Mouse (Mus musculus) gastrocnemius, postnatal 10 days (tissue): ENCODE data around the gene Pced1b. TPM values are rescaled to one million over a fixed set of nuclear protein-coding genes. Genes with fewer than 3 reads are reported as not detected.

Source experiments
- DNase-seq: peaks from one replicate; pipeline ENCODE4 v3.0.0; 2021; ENCODE audit warnings: mixed read lengths
- total RNA-seq, 2 experiments: library from RNA; stranded (reverse); gene quantifications; 2 replicates each; pipeline ENCODE4 v1.2.3; 2021

Pced1b gene
- total RNA-seq, 2 experiments from 2014 or later, result 4.3 to 5.6 TPM

DNA sequence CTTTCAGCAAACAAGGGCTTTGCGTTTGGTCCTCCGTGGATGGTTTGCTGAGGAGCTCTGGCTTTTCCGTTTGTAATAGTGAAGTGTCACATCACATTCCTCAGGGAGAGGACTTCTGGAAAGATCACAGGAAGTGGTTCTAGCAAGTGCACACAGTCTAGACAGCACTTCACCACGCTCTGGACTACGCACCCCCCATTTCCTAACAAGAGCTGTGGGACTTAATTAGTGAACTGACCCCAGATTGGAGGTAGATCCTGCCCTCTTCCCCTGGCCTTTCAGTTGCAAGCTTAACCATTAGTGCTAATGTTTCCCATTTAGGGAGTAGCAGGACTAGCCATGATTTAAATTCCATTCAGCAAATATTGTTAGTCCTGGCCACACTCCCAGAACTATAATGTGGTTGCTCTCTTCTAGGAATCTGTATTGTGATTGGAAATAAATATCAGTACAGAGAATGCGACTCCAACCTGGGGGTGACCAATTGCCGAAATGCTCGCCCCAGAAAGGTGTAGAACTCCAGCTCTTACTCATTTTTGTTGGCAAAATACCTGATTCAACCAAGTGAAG lies 10.4 kb downstream of the Pced1b start:
- DNase-seq, result no peak

DNA sequence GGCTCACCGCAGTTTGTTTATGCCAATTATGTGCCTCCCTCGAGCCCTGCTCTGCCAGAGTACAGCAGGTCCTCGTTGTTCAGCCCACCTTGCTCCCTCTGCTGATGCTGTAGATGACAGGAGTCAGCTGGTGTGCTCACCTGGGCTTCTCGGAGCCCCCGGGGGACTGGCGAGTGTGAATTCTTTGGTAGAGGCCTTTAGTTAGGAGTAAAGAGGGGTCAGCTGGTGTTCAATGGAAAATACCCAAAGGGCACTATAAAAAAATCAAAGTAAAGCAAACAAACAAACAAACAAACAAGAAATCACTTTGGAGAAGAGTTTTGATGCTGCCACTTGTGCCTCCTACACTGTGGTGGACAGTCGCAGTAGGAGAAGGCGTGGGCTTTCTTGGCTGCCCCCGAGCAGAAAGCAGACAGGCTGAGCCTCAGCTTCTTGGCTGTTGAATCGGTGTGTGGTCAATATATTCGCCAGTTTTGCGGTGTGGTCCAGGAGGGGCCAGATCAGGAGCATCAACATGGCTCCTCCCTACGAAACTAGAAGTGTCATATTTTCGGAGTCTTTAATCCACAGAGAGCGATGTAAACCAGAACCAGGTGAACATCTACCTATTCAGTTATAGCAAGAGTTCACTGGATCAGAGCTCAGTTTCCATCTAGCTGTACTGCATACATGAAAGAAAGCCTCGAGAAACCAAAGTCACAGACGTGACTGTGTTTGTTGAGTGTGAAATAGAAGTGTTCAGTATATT lies 11.8 kb downstream of the Pced1b start:
- no peak for DNase-seq

DNA sequence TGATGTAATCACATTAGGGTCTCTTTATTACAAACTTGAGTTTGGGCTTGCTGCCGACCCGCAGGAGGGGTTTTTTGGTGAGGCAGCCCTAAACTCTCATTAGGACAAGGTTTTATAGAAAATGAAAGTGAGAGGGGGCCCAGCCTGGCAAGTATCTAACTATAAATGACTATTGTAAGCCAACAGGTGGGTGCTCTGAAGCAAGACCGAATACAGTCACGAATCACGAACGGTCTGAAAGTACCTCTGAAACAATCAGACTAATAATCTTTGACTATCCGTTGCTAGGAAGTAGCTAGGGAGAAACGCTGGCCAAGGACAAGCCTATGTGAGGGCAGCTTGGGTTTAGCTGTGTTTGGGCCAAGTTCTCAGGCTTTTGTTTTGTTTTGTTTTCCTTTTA lies 12.4 kb downstream of the Pced1b start:
- no peak for DNase-seq

DNA sequence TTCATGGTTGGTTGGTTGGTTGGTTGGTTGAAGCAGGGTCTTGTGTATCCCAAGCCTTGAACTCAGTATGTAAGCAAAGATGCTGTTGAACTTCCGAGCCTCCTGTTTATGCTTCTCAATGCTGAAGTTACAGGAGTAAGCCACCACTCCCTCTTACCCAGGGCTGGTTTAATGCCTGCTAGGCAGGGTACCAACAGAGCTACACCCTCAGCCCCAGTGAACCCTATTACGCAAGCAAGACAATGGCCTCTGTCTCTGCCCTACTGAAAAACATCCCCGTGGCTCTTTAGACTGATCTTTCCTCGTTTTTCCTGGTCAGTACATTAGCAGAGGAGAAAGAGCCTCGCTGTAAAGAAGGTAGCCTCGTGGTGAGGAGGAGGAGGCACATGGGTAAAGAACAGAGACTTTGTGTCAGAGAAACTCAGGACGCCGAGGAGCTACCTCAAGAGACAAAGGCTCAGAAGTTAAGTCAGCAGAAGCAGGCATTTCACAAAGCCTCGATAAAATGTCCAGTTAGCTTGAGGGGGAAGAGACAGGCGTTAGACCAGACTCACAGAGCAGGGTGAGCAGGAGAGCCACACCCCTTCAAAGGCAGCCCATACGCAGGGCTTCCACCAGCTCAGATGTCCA lies 13.2 kb downstream of the Pced1b start:
- no peak for DNase-seq

DNA sequence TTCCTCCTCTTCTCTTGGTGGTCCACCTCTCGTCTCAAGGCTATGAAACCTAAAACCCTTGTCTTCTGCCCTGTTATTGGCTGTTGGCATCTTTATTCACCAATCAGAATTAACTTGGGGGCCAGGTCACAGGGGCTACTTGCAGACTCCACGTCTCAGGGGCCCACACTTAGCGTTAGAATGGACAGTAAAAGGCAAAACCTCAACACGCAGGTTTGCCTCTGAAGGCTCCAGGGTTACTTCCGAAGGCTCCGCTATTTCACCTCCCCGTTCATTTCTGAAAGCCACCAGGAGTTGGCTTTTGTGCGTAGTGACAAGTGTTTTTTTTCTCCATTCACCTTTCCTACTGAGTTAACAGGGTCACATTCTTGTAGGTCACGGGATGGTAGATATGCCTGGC lies 15.3 kb downstream of the Pced1b start:
- DNase-seq, result no peak

DNA sequence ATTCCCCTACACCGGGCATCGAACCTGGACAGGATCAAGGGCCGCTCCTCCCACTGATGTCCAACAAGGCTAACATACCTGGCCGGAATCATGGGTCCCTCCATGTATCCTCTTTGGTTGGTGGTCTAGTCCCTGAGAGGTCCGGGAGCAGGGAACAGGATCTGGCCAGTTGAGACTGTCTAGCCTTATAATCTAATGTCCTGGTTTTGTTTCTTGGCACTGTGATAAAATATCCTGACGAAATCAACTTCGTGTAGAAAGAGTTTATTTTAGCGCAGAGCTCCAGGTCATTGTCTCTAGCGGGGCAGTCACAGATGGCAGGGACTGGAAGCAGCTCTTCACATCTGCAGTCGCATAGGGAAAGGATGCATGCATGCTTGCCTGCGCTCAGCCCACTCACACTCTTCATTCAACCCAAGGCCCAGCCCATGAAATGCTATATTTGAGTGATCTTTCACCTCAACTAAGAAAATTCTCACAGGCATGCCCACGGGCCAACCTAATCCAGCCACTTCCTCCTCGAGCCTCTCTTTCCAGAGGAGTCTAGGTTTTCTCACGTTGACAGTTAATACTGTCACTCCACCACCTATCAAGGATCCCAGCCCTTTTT lies 19.4 kb downstream of the Pced1b start:
- no peak for DNase-seq

DNA sequence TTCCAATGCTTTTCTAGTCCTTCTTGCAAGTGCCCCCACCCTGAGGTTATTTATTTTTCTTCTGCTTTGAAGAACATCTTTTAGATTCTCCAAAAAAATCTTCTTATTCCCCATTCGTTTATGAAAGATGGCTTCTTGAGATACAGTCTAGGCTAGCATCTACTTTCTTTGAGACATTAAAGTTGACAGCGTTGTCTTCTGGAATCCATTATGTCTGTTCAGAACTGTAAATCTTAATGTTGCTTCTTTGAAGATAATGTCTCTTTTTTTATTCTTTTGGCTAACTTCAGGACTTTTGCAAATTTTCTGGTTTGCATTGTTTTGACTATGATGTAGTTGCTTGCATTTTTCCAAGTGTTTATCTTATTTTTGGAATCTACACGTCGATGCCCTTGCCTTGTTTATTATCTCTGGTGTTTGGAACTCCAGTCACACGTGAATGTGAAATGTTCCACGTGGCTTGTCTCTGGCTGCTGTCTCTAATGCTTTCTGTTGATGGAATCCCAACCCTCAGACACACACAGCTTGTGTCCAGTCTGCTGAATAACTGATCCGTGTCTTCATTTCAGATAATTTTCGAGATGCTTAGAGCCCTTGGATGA lies 20.3 kb downstream of the Pced1b start:
- DNase-seq, result no peak

DNA sequence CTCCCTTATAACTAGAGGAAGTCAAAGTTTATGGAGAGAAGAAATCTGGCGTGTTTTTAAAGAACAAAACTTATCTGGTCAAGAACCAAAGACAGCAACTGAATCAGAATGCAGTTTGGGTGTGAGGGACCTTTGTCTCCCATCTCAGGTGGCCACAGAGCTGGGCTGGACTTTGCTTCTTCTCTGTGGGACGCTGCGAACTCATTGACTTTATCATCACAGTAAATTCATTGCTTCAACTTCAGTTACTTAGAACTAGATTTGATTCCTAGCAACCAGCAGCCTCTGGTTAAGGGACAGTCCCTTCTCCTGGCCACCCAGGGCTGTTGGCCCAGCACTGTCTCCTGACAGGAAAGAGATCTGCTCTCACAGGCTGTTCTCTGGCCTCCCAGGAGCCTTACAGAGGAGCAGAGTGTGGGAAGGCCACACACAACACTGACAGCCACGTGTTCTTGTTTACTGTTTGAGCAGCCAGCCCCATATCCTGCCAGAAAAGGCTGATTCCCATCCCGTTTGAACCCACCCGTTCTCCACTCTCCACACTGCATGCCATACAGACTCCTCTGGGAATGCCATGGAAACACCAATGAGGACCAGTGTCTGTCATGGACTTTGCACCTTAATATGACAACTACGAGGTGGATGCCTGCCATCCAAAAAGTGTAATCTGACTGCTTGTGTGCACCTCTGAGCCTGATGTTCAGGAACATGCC lies 25.2 kb downstream of the Pced1b start:
- DNase-seq, result no peak

DNA sequence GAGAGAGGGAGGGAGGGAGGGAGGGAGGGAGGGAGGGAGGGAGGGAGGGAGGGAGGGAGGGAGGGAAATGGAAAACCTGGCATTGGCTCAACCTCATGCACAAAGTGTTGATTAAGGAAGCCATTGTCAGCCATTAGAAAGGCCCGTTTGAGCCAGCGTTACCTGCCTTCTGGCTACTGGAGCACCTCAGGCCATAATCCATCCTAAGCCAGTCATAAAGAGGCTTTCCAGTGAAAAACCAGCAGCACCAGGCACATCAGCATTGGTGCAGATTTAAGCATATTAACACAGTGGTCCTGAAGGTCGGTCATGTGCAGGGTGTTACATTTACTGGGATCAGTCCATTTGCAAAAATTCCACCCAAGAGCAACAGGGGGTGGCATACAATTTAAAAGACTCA lies 25.9 kb downstream of the Pced1b start:
- DNase-seq, result no peak

DNA sequence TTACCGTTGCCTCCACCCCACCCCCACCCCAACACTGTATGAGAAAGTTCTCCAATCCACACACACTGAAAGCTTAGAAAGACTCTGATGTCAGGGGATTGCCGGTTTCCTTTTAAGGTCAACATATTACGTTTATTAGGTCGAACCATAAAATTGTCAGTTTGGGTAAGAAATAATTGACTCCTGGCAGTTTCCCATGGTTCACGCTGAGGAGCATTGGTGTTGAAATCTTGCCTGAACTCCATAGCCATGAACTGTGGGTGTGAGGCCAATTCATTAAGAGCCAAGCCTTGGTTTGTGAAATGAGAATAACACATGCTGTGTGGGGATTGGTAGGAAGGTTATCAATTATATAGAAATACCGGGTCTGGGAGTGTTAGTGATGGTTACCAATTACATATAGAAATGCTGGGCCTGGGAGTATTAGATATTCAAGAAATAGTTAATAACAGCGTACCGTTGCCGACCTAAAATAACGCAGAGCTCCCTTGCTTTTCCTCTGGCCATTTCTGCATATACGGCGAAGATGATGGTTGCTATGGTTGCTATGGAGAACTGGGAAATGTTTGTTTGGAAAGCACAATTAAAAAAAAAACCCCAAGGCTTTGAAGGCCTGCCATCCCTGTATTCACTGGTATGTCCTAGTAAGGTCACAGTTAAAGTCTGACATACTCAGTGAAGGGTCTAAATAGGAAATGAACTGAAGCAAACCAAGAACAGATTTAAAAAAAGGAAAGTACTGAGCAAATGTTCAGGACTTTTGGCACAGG lies 28.9 kb downstream of the Pced1b start:
- no peak for DNase-seq

DNA sequence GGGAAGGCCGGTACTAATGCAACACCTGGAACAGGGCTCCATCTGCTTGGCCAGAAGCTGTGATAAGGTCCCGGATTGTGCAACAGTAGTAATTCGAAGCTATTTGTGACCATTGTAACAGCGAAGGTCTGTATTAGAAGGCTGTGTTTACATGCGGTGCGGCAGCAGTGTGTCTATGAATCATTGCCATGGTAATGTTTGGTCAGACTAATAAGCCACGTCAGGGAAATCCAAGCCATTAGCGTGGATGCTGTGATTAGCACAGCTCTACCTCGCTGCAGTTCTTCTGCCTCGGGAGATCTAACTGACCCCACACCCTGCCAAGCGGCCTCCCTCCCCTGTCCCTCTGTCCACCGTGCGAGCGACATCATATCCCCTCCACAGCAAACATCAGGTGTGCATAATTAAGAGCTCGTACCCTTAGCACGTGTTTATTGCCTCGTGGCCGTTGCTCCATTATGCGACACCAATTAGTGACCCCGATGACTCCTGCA lies 29.8 kb downstream of the Pced1b start:
- DNase-seq, result no peak

DNA sequence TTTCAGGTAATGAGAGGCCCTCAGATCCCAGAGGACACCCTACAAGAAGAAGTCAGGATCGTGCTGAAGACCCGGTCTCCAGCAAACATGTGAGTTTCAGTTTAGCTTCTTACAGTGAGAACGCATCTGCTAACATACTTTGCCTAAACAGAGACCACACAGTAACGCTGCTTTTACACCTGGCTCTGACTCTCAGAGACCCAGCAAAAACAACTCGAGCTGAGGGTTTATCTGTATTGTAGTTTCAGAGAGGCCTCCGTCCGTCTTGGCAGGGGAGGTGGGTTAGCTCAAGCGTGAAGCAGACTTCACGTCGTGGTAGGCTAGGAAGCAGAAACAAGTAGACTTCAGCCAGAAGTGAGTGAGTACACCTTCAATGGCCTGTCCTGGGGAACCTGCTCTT lies 30.4 kb downstream of the Pced1b start:
- no peak for DNase-seq

DNA sequence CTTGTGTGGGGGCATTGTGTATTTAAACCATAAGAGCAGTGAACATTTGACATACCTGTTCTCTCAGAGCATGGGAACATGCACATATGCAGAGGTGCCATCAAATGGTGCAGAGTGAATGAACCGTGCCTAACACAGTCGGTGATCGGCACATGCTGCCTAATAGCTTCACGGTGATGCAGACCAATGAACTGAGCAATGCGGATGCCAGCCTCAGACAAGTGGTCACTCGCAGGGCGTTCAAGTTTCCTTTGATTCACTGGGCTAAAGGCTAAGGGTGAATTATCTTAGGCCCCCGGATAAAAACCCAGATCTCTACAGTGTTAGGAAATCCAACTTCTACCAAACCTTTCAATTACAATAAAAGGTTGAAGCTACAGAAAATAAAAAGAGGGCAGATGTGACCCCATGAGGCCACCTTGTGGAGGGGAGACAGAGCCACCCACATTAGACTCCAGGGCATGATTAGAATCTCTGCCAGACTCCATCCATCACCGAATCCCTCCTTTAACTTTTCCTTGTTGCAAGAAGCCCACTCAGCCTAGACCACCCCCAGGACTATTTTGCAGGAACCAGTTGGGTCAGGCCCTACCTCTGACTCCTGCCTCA lies 31.5 kb downstream of the Pced1b start:
- no peak for DNase-seq

DNA sequence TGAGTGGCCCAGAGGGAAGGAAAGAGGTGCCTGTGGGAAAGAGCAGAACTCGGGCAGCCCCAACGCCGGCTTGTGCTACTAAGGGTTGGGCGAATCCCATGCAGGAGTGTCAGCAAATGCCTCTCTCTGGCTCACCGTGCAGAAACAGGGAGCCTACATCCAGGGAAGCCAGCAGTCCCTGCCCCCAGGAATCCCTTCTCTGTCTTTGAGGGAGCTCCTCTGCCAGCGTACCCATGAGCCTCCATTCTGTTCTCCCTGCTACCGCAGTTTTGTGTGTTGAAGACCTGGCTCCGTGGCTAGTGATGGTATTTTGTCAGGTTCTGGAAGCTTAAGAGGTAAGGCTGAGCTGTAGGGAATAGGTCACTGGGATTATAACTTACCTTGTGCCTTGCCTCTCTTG lies 33.2 kb downstream of the Pced1b start:
- DNase-seq, result no peak

DNA sequence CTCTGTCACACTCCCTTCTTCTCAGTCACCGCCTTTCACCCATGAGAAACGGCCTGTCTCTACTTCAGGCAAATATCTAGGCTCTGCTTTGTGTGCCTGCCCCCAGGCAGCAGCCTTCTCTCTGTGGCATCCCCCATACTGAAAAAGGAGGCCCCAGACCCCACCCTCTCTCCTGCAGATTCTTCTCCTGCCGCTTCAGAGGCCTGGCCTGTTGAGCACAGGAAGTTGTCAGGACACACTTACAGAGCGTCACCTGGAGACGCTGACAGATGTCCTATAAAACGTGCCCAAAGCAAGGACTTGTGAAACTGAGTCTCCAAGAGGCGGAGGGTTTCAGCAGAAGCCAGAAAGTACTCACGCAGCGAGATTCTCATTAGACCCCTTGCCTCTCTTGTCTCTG lies 33.9 kb downstream of the Pced1b start:
- no peak for DNase-seq

DNA sequence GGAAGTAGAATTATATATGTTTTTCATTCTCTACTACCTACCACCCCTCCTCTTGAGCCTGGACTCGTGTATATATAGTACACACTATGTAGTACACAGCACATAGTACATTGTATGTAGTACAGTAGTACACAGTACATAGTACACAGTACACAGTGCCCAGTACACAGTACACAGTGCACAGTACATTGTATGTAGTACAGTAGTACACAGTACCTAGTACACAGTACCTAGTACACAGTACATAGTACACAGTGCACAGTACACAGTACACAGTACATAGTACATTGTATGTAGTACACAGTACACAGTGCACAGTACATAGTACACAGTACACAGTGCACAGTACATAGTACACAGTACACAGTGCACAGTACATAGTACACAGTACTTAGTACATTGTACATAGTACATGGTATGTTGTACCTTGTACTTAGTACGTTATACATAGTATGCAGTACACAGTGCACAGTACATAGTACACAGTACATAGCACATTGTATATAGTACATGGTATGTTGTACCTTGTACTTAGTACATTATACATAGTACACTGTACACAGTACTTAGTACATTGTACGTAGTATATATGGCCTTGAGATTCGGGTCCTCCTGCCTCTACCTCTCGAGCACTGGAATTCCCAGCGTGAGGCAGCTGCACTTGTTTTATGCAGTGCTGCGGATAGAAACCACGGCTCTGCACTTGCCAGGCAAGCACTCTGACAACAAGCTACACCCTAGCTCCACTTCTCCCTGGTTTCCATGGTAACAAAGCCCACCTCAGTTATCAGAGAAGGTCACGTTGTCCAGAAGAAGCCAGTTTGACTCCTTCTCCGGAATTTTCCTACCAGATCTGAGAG lies 35.0 kb downstream of the Pced1b start:
- DNase-seq, result no peak

DNA sequence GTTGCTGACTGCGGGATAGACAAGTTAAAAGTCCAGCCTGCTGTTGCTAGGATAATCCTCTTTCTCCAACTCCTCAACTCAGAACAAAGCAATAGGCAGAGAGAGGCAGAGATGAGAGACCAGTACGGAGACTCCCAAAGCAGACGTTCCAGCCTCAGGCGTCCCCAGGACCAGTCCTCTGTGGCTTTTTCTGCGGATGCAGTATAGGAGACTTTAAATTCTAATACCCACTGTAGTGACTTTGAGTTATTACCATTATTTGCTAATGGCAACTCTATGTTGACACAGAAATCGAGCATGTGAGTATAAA lies 35.6 kb downstream of the Pced1b start:
- no peak for DNase-seq

DNA sequence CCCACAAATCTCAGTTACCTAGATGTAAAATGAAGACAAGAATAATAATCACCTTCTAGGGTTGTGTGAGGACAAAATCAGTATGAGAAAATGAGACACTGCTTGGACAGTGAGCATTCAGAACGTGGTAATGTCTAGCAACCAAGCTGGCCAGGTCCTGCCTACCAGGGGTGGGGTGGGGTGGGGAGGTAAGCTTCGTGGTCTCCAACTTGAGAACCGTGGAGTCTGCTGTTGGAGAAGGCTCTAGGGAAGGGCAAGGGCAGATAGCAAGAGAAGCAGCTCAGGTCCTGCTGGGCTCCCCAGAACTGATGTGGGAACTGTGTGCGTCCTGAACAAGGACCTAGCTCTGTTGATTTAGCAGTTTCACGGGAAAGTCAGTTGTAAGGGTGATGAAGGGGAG lies 37.3 kb downstream of the Pced1b start:
- no peak for DNase-seq

DNA sequence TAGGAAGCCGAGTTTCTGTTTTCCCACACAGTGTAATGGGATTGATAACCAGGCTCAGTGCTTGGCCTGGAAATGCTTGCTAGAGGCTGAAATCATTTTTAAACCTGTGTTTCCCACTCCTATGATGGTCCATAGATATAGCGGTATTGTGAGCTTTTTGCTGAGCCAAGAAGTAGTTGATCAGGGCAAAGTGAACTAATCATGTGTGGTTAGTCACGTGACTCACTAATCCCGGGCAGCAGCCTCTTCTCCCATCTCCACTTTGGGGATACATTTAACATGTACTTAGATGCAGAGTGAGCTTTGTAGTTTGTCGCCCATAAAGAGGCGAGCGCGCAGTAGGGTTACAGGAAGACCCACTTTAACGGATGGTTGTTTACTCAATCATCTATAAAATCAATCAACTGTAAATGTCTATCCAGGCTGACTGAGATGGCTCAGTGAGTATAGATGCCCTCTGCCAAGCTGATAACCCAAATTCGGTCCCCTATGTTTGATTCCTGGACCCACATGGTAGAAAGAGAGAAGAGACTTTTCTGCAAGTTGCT lies 38.8 kb downstream of the Pced1b start:
- no peak for DNase-seq

DNA sequence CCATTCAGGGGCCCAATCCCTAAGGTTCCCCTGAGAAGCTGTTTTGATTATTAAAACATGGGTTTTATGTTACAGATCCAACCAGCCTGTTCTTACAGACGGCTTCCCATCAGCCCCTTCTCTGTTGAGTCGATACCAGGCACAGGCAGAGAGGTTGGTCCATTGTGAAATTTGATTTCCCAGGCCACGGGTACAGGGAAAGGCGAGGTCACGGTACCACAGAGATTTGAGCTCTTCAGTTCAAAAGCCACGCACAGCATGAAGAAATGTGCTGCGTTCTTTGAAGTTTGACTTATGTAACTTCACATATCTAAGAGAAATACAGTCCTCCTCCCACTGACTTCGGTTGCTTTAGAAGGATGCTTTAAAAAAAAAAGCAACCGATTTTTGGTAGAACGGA lies 39.8 kb downstream of the Pced1b start:
- no peak for DNase-seq
